Mouse (Mus musculus): ENCODE measurements around the gene Mindy1. TPM values are rescaled to one million over a fixed set of nuclear protein-coding genes. Genes with fewer than 3 reads are reported as not detected.

Gene Mindy1
- total and polyA plus RNA-seq, 3 experiments: 5.0 to 14.4 (median 5.4) TPM

GRCm38 (mm10) chr3:95269789-95270188 lies 11.4 kb upstream of the Mindy1 start:
- H3K27me3 ChIP-seq (replicated peaks): no peaks in the 10 kb centered on the region
- no peak overlapping the region for H3K9ac ChIP-seq (ENCODE audit: insufficient read depth, low read depth)
- no peak overlapping the region for H3K27ac ChIP-seq (ENCODE audit: insufficient read depth, low read depth)
- no peaks in the 10 kb centered on the region for H3K79me2 ChIP-seq (replicated peaks; ENCODE audit: control insufficient read depth, extremely low read depth, insufficient read depth, poor library complexity, severe bottlenecking)
- no peak overlapping the region for H3K4me3 ChIP-seq (replicated peaks in 1 of 3; ENCODE audit: low read depth in 2 of 3, low read length in 2 of 3, poor library complexity in 1 of 3)
- DNase-seq (ENCODE audit: extremely low read depth): no peak
- TF ChIP-seq CHD2 (IDR thresholded peaks at IDR 0.05; ENCODE audit: low read length) (no peak), ELF1 (IDR thresholded peaks at IDR 0.05; ENCODE audit: low read depth, low read length) (no peak), ZKSCAN1 (IDR thresholded peaks at IDR 0.05; ENCODE audit: borderline replicate concordance, low read depth, low read length) (no peak), JUN (IDR thresholded peaks at IDR 0.05; ENCODE audit: insufficient read depth, low read depth, low read length) (no peak), ZMIZ1 (IDR thresholded peaks at IDR 0.05; ENCODE audit: low read depth, low read length) (no peak), ZC3H11A (IDR thresholded peaks at IDR 0.05; ENCODE audit: low read depth, low read length) (no peak), USF2 (conservative IDR thresholded peaks at IDR 0.05; ENCODE audit: low read depth, low read length) (no peak), RCOR1 (conservative IDR thresholded peaks at IDR 0.05; ENCODE audit: low read depth, low read length) (no peak), TCF12 (IDR thresholded peaks at IDR 0.05; ENCODE audit: low read depth, low read length) (no peak), TBP (conservative IDR thresholded peaks at IDR 0.05; ENCODE audit: low read depth, low read length) (no peak), MAZ (IDR thresholded peaks at IDR 0.05; ENCODE audit: low read depth, low read length) (no peak), PAX5 (IDR thresholded peaks at IDR 0.05; ENCODE audit: low read length) (no peak), CTCF (conservative IDR thresholded peaks at IDR 0.05 in 1 of 2, IDR thresholded peaks at IDR 0.05 in 1 of 2; ENCODE audit: low read depth in 2 of 2, low read length in 2 of 2) (no peak), E2F4 (IDR thresholded peaks at IDR 0.05; ENCODE audit: insufficient replicate concordance, low read depth, low read length) (no peak), NRF1 (IDR thresholded peaks at IDR 0.05; ENCODE audit: low read depth, low read length) (no peak), IRF4 (IDR thresholded peaks at IDR 0.05; ENCODE audit: low read depth, low read length) (no peak), MAX (IDR thresholded peaks at IDR 0.05; ENCODE audit: low read length) (no peak), MYC (IDR thresholded peaks at IDR 0.05; ENCODE audit: low read depth, low read length) (no peak)
- H3K9me3 ChIP-seq (replicated peaks; ENCODE audit: low read length): peaks cover 2% of the 10 kb centered on the region
- no peak overlapping the region for H3K4me2 ChIP-seq (ENCODE audit: insufficient read depth, low read depth, poor library complexity, severe bottlenecking)
- H3K36me3 ChIP-seq (replicated peaks in 1 of 2; ENCODE audit: control insufficient read depth in 1 of 2, insufficient read depth in 1 of 2, low read length in 1 of 2): peaks cover 8 to 53% of the 10 kb centered on the region in 2 experiments
- dilution Hi-C loops (cut with MboI; ENCODE audit: extremely low pct_ligation_motif_present, extremely low pct_unique_long_range_greater_than_20kb, low sequenced_read_pairs): no loop called here
- in situ Hi-C loops (cut with MboI; ENCODE audit: low pct_ligation_motif_present, low pct_unique_long_range_greater_than_20kb, low sequenced_read_pairs): loop anchor here (5.0 kb wide), 1 partner anchor 137 kb away; the partner anchor contains the start of genes Lysmd1 and Scnm1
- no peaks in the 10 kb centered on the region; a peak in 1 of 4 replicates for H3K4me1 ChIP-seq (ENCODE audit: control insufficient read depth in 1 of 2, insufficient read depth in 2 of 2)

DNA sequence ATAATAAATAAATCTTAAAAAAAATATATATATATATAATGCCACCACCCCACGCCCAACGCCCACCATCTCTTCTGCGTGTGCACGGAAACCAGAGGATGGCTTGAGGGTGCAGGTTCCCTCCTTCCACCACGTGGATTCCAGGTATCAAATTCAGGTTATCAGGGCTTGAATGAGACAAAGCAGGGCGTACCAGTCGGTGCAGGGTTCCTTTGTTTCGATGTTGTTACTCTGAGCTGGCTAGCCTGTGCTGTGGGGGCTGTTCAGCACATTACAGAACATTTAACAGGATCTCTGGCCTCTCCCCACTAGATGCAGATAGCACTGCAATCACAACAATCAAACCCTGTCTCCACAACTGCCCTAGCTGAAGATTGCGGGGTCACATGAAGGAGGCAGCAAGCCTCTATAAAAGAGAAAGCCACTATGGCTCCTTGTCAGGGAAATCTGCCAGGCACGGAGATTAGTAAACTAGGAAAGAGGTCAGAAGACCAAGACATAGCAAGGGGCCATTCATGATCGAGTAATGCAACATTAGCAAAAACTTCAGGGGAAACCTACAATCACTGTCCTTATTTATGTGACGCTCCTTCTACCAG lies 10.3 kb upstream of the Mindy1 start:
- Histone ChIP-seq H3K27ac (ENCODE audit: insufficient read depth, low read depth) (no peak overlapping the region), H3K9me3 (replicated peaks; ENCODE audit: low read length) (peaks cover 2% of the 10 kb centered on the region), H3K27me3 (replicated peaks) (no peaks in the 10 kb centered on the region), H3K36me3 (replicated peaks in 1 of 2; ENCODE audit: control insufficient read depth in 1 of 2, insufficient read depth in 1 of 2, low read length in 1 of 2) (peaks cover 8 to 49% of the 10 kb centered on the region in 2 experiments), H3K4me3 (replicated peaks in 1 of 3; ENCODE audit: low read depth in 2 of 3, low read length in 2 of 3, poor library complexity in 1 of 3) (no peak overlapping the region), H3K4me2 (ENCODE audit: insufficient read depth, low read depth, poor library complexity, severe bottlenecking) (no peak overlapping the region), H3K4me1 (ENCODE audit: control insufficient read depth in 1 of 2, insufficient read depth in 2 of 2) (peaks cover 0 to 8% of the 10 kb centered on the region in 2 experiments; a peak in 2 of 4 replicates), H3K79me2 (replicated peaks; ENCODE audit: control insufficient read depth, extremely low read depth, insufficient read depth, poor library complexity, severe bottlenecking) (no peaks in the 10 kb centered on the region), H3K9ac (ENCODE audit: insufficient read depth, low read depth) (no peak overlapping the region)
- dilution Hi-C loops (cut with MboI; ENCODE audit: extremely low pct_ligation_motif_present, extremely low pct_unique_long_range_greater_than_20kb, low sequenced_read_pairs): no loop called here
- no peak for DNase-seq (ENCODE audit: extremely low read depth)
- no peak for TF ChIP-seq CHD1 (IDR thresholded peaks at IDR 0.05; ENCODE audit: low read depth, low read length)
- in situ Hi-C loops (cut with MboI; ENCODE audit: low pct_ligation_motif_present, low pct_unique_long_range_greater_than_20kb, low sequenced_read_pairs): no loop called here
